Mouse (Mus musculus) bone marrow, adult 2 months (tissue): ENCODE data around the gene Tmtc2.

Source experiments
- CTCF ChIP-seq: fragments of 200-500 bp; IDR thresholded peaks from 2 replicates; pipeline ENCODE4 v1.5.1; 2011; ENCODE audit warnings: low read length, control low read depth; ENCODE audit not compliant: control insufficient read depth, insufficient read depth
- POLR2A ChIP-seq: fragments of 200-500 bp; IDR thresholded peaks from 2 replicates; pipeline ENCODE4 v1.6.1; 2011; ENCODE audit warnings: low read depth, mild to moderate bottlenecking, control low read depth, low read length, borderline replicate concordance; ENCODE audit not compliant: control insufficient read depth

DNA sequence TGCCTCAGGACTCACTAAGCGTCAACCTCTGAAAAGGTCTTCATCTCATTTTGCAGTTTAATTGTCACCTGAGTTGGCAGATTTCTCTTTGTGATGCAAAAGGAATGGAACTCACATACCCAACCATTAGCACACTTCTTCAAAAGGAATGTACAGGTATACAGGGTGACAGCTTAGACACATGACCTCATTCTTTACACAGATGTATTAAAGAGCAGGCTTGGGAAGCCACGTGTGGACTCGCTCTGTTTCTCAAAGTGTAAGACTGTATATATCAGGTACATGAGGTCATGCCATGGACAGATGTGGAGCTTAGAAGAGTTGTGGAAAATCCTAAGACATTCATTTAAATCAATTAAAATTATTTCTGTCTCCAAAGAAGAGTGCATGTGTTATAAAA lies 286.7 kb downstream of the Tmtc2 start:
- TF ChIP-seq CTCF (no peak), POLR2A (no peak)
